Mouse (Mus musculus) stomach, embryonic 15.5 days (tissue): ENCODE data around the gene Gm20388. TPM values are rescaled to one million over a fixed set of nuclear protein-coding genes. Genes with fewer than 3 reads are reported as not detected.

Experiments
- ATAC-seq: fragments of 200-750 bp; cut with Nextera tagmentation; 2 replicates; pipeline ENCODE4 v1.8.0; 2017; ENCODE audit warnings: low read depth, moderate number of reproducible peaks, moderate TSS enrichment; ENCODE audit not compliant: insufficient read depth, low FRiP score
- H3K27ac ChIP-seq: fragments of 300-500 bp; sonication (generic); 2 replicates; pipeline ENCODE4 v1.5.1; 2015; ENCODE audit warnings: mild to moderate bottlenecking, inconsistent platforms
- H3K27me3 ChIP-seq: fragments of 300-500 bp; sonication (generic); replicated peaks from 2 replicates; pipeline ENCODE4 v1.6.1; 2015; ENCODE audit warnings: inconsistent platforms
- H3K36me3 ChIP-seq: fragments of 300-500 bp; sonication (generic); 2 replicates; pipeline ENCODE4 v1.6.1; 2015; ENCODE audit warnings: inconsistent platforms
- H3K4me1 ChIP-seq: fragments of 300-500 bp; sonication (generic); 2 replicates; pipeline ENCODE4 v1.6.1; 2015; ENCODE audit warnings: inconsistent platforms
- H3K4me2 ChIP-seq: fragments of 300-500 bp; sonication (generic); 2 replicates; pipeline ENCODE4 v1.6.1; 2015; ENCODE audit warnings: mild to moderate bottlenecking, inconsistent platforms
- H3K4me3 ChIP-seq: fragments of 300-500 bp; sonication (generic); replicated peaks from 2 replicates; pipeline ENCODE4 v1.5.1; 2015; ENCODE audit warnings: inconsistent platforms
- H3K9ac ChIP-seq: fragments of 300-500 bp; sonication (generic); 2 replicates; pipeline ENCODE4 v1.6.1; 2015; ENCODE audit warnings: inconsistent platforms
- H3K9me3 ChIP-seq: fragments of 300-500 bp; sonication (generic); 2 replicates; pipeline ENCODE4 v1.6.1; 2016; ENCODE audit warnings: inconsistent platforms
- WGBS: fragments of 180-500 bp; shearing (Covaris S2); methylation state at CpG from one replicate; pipeline ENCODE4 v1.1.7; 2015; 5-methylcytosine and 5-hydroxymethylcytosine counted together
- polyA plus RNA-seq: library from polyadenylated mRNA; unstranded; fragments of >200 nt; fragmentation: Nextera tagmentation; extraction: Ambion mirVana; gene quantifications from 2 replicates; pipeline ENCODE4 v1.2.1, GENCODE M21; 2015

Gene Gm20388
- polyA plus RNA-seq, 1 experiment from 2014 or later = not detected

DNA sequence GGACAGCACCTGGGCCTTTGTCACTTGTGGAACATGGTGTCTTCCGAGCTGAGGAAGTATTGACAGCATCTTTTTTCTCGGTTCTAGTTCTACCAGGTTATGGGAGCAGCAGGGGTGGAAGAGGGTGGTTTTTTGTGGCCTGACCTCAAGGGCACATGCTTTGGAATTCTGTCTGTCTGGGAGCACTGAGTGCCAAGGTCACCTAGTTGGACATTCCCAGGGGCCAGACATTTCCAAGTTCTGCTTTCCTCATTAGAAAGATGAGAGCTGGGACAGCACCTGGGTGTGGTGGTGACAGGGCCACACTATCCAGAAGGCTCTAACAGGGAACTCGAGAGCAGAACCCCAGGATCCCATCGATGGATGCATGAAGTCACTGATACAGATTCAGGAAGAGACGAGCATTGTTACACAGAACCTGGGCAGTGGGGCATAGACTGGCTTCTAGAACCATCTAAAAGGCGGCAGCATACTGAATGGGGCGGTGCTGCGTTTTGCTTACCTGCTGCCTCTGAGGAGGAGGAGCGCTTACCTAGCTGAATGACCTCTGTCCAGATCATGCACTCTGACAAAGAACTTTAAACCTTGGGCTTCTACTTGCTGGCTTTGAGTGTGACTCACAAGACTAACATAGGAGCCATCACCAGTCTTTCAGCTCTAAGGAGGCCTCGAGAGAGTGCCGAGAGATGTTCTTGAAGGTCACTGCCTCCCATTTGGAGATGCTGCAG, 2070.3 kb downstream of the Gm20388 start:
- H3K4me2 ChIP-seq = no peak overlapping the region
- no peak overlapping the region for H3K27ac ChIP-seq
- no peak overlapping the region for H3K9ac ChIP-seq
- peaks cover 49% of the 10 kb centered on the region for H3K36me3 ChIP-seq
- H3K9me3 ChIP-seq = no peaks in the 10 kb centered on the region
- no peak for ATAC-seq
- no peaks in the 10 kb centered on the region for H3K27me3 ChIP-seq
- H3K4me3 ChIP-seq = no peak overlapping the region
- WGBS = 91% methylated on average over 11 of the region's 11 CpGs
- H3K4me1 ChIP-seq = no peaks in the 10 kb centered on the region

- Histone ChIP-seq H3K4me1 (no peaks in the 10 kb centered on the region), H3K4me2 (no peak overlapping the region), H3K27me3 (no peaks in the 10 kb centered on the region), H3K9me3 (no peaks in the 10 kb centered on the region), H3K27ac (no peak overlapping the region), H3K4me3 (no peak overlapping the region), H3K9ac (no peak overlapping the region), H3K36me3 (peaks cover 44% of the 10 kb centered on the region)
- 83% methylated on average over 7 of the region's 7 CpGs for WGBS
- no peak for ATAC-seq
These were observed 2070.9 kb downstream of the Gm20388 start for GRCm38 (mm10) chr8:121981520-121981895.

DNA sequence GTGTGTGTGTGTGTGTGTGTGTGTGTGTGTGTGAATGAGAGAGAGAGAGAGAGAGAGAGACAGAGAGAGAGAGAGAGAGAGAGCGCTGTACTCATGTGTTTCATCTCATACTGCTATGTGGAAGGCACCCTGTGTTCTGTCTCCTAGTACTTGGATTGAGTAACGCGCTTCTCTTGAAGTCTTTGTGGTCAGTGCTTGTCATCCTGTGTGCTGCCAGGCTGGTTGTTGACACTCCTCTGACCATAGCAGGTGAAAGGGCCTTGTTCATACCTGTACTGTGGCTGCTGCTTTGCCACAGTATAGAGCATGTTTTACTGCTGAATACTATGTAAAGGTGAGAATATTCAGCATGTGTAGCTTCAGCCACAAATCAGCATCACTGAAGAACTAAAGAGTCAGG, 2075.0 kb downstream of the Gm20388 start:
- no peak for ATAC-seq

GRCm38 (mm10) chr8:121987892-121988291, 2077.3 kb downstream of the Gm20388 start:
- no peak overlapping the region for H3K4me3 ChIP-seq
- H3K27ac ChIP-seq = no peak overlapping the region
- H3K27me3 ChIP-seq = no peaks in the 10 kb centered on the region
- ATAC-seq = no peak
- no peaks in the 10 kb centered on the region for H3K4me1 ChIP-seq
- H3K4me2 ChIP-seq = no peak overlapping the region
- peaks cover 42% of the 10 kb centered on the region for H3K36me3 ChIP-seq
- 83% methylated on average over 5 of the region's 5 CpGs for WGBS
- H3K9ac ChIP-seq = no peak overlapping the region
- H3K9me3 ChIP-seq = no peaks in the 10 kb centered on the region

More for the DNA sequence above, 2075.0 kb downstream of the Gm20388 start:
- 97% methylated on average over 3 of the region's 3 CpGs for WGBS
- no peaks in the 10 kb centered on the region for H3K27me3 ChIP-seq
- peaks cover 41% of the 10 kb centered on the region for H3K36me3 ChIP-seq
- no peak overlapping the region for H3K27ac ChIP-seq
- H3K9me3 ChIP-seq = no peaks in the 10 kb centered on the region
- H3K9ac ChIP-seq = no peak overlapping the region
- H3K4me3 ChIP-seq = no peak overlapping the region
- H3K4me1 ChIP-seq = no peaks in the 10 kb centered on the region
- no peak overlapping the region for H3K4me2 ChIP-seq

DNA sequence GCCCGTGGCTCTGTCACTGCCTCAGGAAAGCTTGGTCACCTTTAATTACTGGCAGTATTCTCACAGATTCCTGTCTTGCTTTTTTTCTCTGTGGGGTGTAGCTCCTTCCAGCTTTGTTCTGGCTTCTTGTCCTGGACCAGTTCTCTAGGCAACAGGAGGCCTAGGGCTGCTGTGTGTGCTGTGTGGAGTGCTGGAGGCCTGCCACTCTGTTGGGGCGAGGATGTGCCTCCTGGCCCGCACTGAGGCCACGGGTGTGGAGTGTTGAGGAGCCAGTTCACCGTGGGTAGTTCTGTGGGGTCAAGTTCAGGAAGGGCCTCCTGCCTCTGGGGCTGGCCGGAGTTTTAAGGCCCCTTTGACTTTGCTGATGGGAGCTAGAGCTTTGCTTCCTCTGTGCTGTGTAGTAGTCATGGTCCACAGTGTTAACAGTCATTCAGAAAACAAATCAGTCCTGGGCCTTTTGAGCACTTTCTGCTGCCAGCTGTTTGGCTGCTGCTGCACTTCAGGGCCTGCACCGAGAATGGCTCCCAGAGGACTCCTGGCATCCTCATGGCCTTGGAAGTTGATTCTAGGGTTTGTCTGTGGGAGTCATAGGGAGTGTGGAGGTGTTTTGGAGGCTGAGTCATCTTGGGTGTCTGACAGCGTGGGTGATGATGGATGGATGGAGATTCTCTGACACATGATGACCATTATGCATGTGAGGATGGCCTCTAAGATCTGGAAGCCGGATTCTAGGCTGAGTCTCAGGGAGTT, 2080.0 kb downstream of the Gm20388 start:
- H3K4me2 ChIP-seq = no peak overlapping the region
- no peak for ATAC-seq
- peaks cover 26% of the 10 kb centered on the region for H3K36me3 ChIP-seq
- 81% methylated on average over 9 of the region's 9 CpGs for WGBS
- no peak overlapping the region for H3K4me3 ChIP-seq
- no peak overlapping the region for H3K9ac ChIP-seq
- no peaks in the 10 kb centered on the region for H3K4me1 ChIP-seq
- H3K27me3 ChIP-seq = no peaks in the 10 kb centered on the region
- no peak overlapping the region for H3K27ac ChIP-seq
- no peaks in the 10 kb centered on the region for H3K9me3 ChIP-seq

GRCm38 (mm10) chr8:121991611-121992010, 2081.0 kb downstream of the Gm20388 start:
- H3K4me2 ChIP-seq = no peak overlapping the region
- H3K4me3 ChIP-seq = no peak overlapping the region
- peaks cover 26% of the 10 kb centered on the region for H3K36me3 ChIP-seq
- no peaks in the 10 kb centered on the region for H3K9me3 ChIP-seq
- no peaks in the 10 kb centered on the region for H3K4me1 ChIP-seq
- H3K27me3 ChIP-seq = no peaks in the 10 kb centered on the region
- H3K27ac ChIP-seq = no peak overlapping the region
- no peak for ATAC-seq
- H3K9ac ChIP-seq = no peak overlapping the region
- 81% methylated on average over 7 of the region's 7 CpGs for WGBS

GRCm38 (mm10) chr8:121992911-121993310, 2082.3 kb downstream of the Gm20388 start:
- Histone ChIP-seq H3K36me3 (peaks cover 37% of the 10 kb centered on the region), H3K4me1 (no peaks in the 10 kb centered on the region), H3K9ac (no peak overlapping the region), H3K27me3 (no peaks in the 10 kb centered on the region), H3K9me3 (no peaks in the 10 kb centered on the region), H3K4me3 (no peak overlapping the region), H3K27ac (no peak overlapping the region), H3K4me2 (no peak overlapping the region)
- ATAC-seq = no peak
- WGBS = 80% methylated on average over 4 of the region's 4 CpGs

DNA sequence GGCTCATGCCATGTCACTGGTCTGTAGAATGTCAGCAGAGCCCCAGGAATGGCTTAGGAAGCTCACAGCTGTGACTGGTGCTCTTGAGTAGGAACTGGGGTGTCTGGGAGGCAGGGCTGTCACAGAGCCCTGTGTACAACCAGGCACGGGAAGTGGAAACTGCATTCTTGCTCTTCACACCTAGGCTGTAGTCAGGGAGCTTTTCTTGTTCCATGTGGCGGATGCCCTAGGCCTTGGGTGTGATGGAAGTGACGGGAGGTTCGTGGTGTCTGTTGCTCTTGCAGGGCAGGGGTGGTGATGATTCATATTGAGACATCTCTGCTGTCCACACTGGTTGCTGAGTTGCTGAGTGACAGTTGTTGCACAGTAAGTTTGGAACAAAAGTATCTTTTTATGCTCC, 2084.5 kb downstream of the Gm20388 start:
- H3K9ac ChIP-seq = no peak overlapping the region
- no peak for ATAC-seq
- no peak overlapping the region for H3K4me3 ChIP-seq
- H3K36me3 ChIP-seq = peaks cover 47% of the 10 kb centered on the region
- H3K9me3 ChIP-seq = no peaks in the 10 kb centered on the region
- no peaks in the 10 kb centered on the region for H3K4me1 ChIP-seq
- no peak overlapping the region for H3K4me2 ChIP-seq
- no peaks in the 10 kb centered on the region for H3K27me3 ChIP-seq
- WGBS = 77% methylated on average over 4 of the region's 4 CpGs
- no peak overlapping the region for H3K27ac ChIP-seq

DNA sequence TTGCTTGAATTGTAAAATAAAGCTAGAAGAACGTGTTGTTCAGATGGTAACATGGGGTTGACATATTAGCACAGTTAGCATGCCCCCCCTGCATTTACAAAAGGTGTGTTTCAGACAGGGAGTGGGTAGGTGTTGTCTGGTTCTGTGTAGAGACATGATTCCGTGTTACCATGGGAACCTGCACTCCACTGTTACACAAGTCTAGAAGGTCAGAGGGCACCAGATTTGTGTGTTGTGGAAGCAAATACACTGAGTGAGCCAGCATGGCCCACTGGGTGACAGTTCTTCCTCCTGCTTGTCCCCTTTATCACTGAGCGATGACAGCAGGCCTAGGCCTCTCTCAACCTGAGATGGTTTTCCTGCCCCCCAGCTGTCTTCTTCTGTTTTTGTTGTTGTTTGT, 2085.3 kb downstream of the Gm20388 start:
- no peak overlapping the region for H3K9ac ChIP-seq
- no peak for ATAC-seq
- no peaks in the 10 kb centered on the region for H3K4me1 ChIP-seq
- WGBS = 76% methylated on average over 3 of the region's 3 CpGs
- no peak overlapping the region for H3K4me2 ChIP-seq
- H3K27ac ChIP-seq = no peak overlapping the region
- no peaks in the 10 kb centered on the region for H3K9me3 ChIP-seq
- peaks cover 42% of the 10 kb centered on the region for H3K36me3 ChIP-seq
- no peaks in the 10 kb centered on the region for H3K27me3 ChIP-seq
- no peak overlapping the region for H3K4me3 ChIP-seq

GRCm38 (mm10) chr8:121998631-121999030, 2088.0 kb downstream of the Gm20388 start:
- Histone ChIP-seq H3K27ac (no peak overlapping the region), H3K4me1 (no peaks in the 10 kb centered on the region), H3K9me3 (no peaks in the 10 kb centered on the region), H3K27me3 (no peaks in the 10 kb centered on the region), H3K4me3 (no peak overlapping the region), H3K9ac (no peak overlapping the region), H3K36me3 (peaks cover 50% of the 10 kb centered on the region; the same call in 1 of the 2 replicates), H3K4me2 (no peak overlapping the region)
- 89% methylated on average over 4 of the region's 4 CpGs for WGBS
- no peak for ATAC-seq

- no peak overlapping the region for H3K27ac ChIP-seq
- no peaks in the 10 kb centered on the region for H3K27me3 ChIP-seq
- 87% methylated on average over 5 of the region's 5 CpGs for WGBS
- H3K9me3 ChIP-seq = no peaks in the 10 kb centered on the region
- ATAC-seq = no peak
- H3K4me3 ChIP-seq = no peak overlapping the region
- no peaks in the 10 kb centered on the region for H3K4me1 ChIP-seq
- no peak overlapping the region for H3K9ac ChIP-seq
- no peak overlapping the region for H3K4me2 ChIP-seq
- peaks cover 55% of the 10 kb centered on the region; the same call in 1 of the 2 replicates for H3K36me3 ChIP-seq
These were observed 2088.6 kb downstream of the Gm20388 start for GRCm38 (mm10) chr8:121999211-121999610.

- H3K9me3 ChIP-seq = no peaks in the 10 kb centered on the region
- H3K4me3 ChIP-seq = no peak overlapping the region
- no peaks in the 10 kb centered on the region for H3K27me3 ChIP-seq
- H3K4me2 ChIP-seq = no peak overlapping the region
- no peak overlapping the region for H3K27ac ChIP-seq
- ATAC-seq = no peak
- no peak overlapping the region for H3K9ac ChIP-seq
- no peaks in the 10 kb centered on the region for H3K4me1 ChIP-seq
- peaks cover 60% of the 10 kb centered on the region for H3K36me3 ChIP-seq
- 91% methylated on average over 15 of the region's 15 CpGs for WGBS
These were observed 2090.9 kb downstream of the Gm20388 start for GRCm38 (mm10) chr8:122001339-122002115.
